18 mouse cellular contexts compared by ENCODE assay signal in genomic region chr12:49944911-49945627, GRCm38 (mm10).
DNase-seq lines count a peak whose midpoint lies in the region; ATAC-seq lines count a peak whose summit lies in the region.
"Had no signal": no experiment of that assay in that cellular context is flagged by ENCODE, and none has a peak within 500 bp of the region (broad histone marks: within the 10 kb centered on the region; RNA-seq: fewer than 3 reads in every experiment).

No protein-coding gene starts in this region.

- no peaks in the 10 kb centered on the region for H3K27me3 ChIP-seq in midbrain, embryonic 14.5 days (ENCODE audit: control insufficient read depth, insufficient read depth, low read length)
- no peaks in the 10 kb centered on the region for H3K27me3 ChIP-seq in midbrain, embryonic 10.5 days (ENCODE audit: low read depth, poor library complexity, severe bottlenecking)
- H3K27me3 ChIP-seq in forebrain, embryonic 13.5 days, result no peaks in the 10 kb centered on the region
- H3K27me3 ChIP-seq in hindbrain, embryonic 14.5 days (ENCODE audit: control insufficient read depth, insufficient read depth, low read length), result no peaks in the 10 kb centered on the region
- H3K27me3 ChIP-seq: embryonic facial prominence, embryonic 12.5 days; limb, embryonic 12.5 days; liver, embryonic 13.5 days; lung, embryonic 15.5 days had no signal

- no peaks in the 10 kb centered on the region for H3K9me3 ChIP-seq in midbrain, embryonic 14.5 days (ENCODE audit: control insufficient read depth, low read length)
- H3K9me3 ChIP-seq in midbrain, embryonic 10.5 days (replicated peaks), result no peaks in the 10 kb centered on the region
- no peaks in the 10 kb centered on the region for H3K9me3 ChIP-seq in forebrain, embryonic 13.5 days (replicated peaks)
- no peaks in the 10 kb centered on the region for H3K9me3 ChIP-seq in hindbrain, embryonic 14.5 days (ENCODE audit: control insufficient read depth, low read length)
- H3K9me3 ChIP-seq: embryonic facial prominence, embryonic 12.5 days; limb, embryonic 12.5 days; liver, embryonic 13.5 days; lung, embryonic 15.5 days had no signal

- 53% methylated on average over 9 of the region's 9 CpGs for WGBS in midbrain, embryonic 14.5 days
- 84% methylated on average over 9 of the region's 9 CpGs for WGBS in midbrain, embryonic 10.5 days
- WGBS in forebrain, embryonic 13.5 days, result 39% methylated on average over 9 of the region's 9 CpGs
- 44% methylated on average over 9 of the region's 9 CpGs for WGBS in hindbrain, embryonic 14.5 days

- H3K4me3 ChIP-seq in midbrain, embryonic 14.5 days (replicated peaks; ENCODE audit: low read depth, low read length), result no peak overlapping the region
- no peak overlapping the region for H3K4me3 ChIP-seq in midbrain, embryonic 10.5 days
- no peak overlapping the region for H3K4me3 ChIP-seq in forebrain, embryonic 13.5 days
- no peak overlapping the region for H3K4me3 ChIP-seq in hindbrain, embryonic 14.5 days (replicated peaks; ENCODE audit: low read length)
- H3K4me3 ChIP-seq: embryonic facial prominence, embryonic 12.5 days; gastrocnemius, adult 2 months; limb, embryonic 12.5 days; liver, embryonic 13.5 days; lung, embryonic 15.5 days had no signal

- peaks cover 10% of the 10 kb centered on the region for H3K4me1 ChIP-seq in midbrain, embryonic 14.5 days (ENCODE audit: control insufficient read depth, insufficient read depth, low read length)
- H3K4me1 ChIP-seq in midbrain, embryonic 10.5 days, result peaks cover 19% of the 10 kb centered on the region
- H3K4me1 ChIP-seq in forebrain, embryonic 13.5 days, result peaks cover 19% of the 10 kb centered on the region
- H3K4me1 ChIP-seq in hindbrain, embryonic 14.5 days (replicated peaks; ENCODE audit: control insufficient read depth, insufficient read depth, low read length), result 0 out of 2 replicates have a peak, but pooled peaks cover 12% of the 10 kb centered on the region
- H3K4me1 ChIP-seq: embryonic facial prominence, embryonic 12.5 days; limb, embryonic 12.5 days; liver, embryonic 13.5 days; lung, embryonic 15.5 days had no signal

- DNase-seq in midbrain, embryonic 14.5 days, result peak; percentile 40
- DNase-seq in midbrain, embryonic 10.5 days (ENCODE audit: low spot score), result no peak
- peak; percentile 34 for DNase-seq in hindbrain, embryonic 14.5 days (ENCODE audit: low spot score)
- no peak for DNase-seq in adrenal gland, postnatal 14 days
- DNase-seq in right cerebral cortex, postnatal 4 days, result no peak
- DNase-seq in heart, postnatal 25 days (ENCODE audit: low spot score), result no peak
- DNase-seq: cerebellum, adult 11-12 months; cerebellum, postnatal 36 days; gastrocnemius, adult 2 months; kidney, adult 18-20 months; kidney, postnatal 10 days; liver, embryonic 13.5 days; spleen, adult 18-20 months had no signal

- intact Hi-C loops in heart, postnatal 25 days (cut with DNase I), result no loop called here

- H3K9ac ChIP-seq in midbrain, embryonic 14.5 days (replicated peaks; ENCODE audit: low read length), result no peak overlapping the region
- no peak overlapping the region for H3K9ac ChIP-seq in forebrain, embryonic 13.5 days
- no peak overlapping the region for H3K9ac ChIP-seq in hindbrain, embryonic 14.5 days
- H3K9ac ChIP-seq: embryonic facial prominence, embryonic 12.5 days; limb, embryonic 12.5 days; liver, embryonic 13.5 days; lung, embryonic 15.5 days had no signal

- no peak overlapping the region for H3K4me2 ChIP-seq in midbrain, embryonic 14.5 days (ENCODE audit: low read length)
- no peak overlapping the region for H3K4me2 ChIP-seq in forebrain, embryonic 13.5 days
- H3K4me2 ChIP-seq in hindbrain, embryonic 14.5 days (replicated peaks), result peak overlapping the region; percentile 19; the same call in 1 of the 2 replicates
- H3K4me2 ChIP-seq: embryonic facial prominence, embryonic 12.5 days; limb, embryonic 12.5 days; liver, embryonic 13.5 days; lung, embryonic 15.5 days had no signal

- H3K36me3 ChIP-seq in midbrain, embryonic 14.5 days (ENCODE audit: control insufficient read depth, insufficient read depth, low read length), result no peaks in the 10 kb centered on the region
- no peaks in the 10 kb centered on the region for H3K36me3 ChIP-seq in midbrain, embryonic 10.5 days
- H3K36me3 ChIP-seq in forebrain, embryonic 13.5 days (ENCODE audit: poor library complexity, severe bottlenecking), result no peaks in the 10 kb centered on the region
- H3K36me3 ChIP-seq in hindbrain, embryonic 14.5 days (replicated peaks; ENCODE audit: control insufficient read depth, insufficient read depth), result no peaks in the 10 kb centered on the region
- H3K36me3 ChIP-seq: embryonic facial prominence, embryonic 12.5 days; limb, embryonic 12.5 days; liver, embryonic 13.5 days; lung, embryonic 15.5 days had no signal

- no peak for ATAC-seq in midbrain, embryonic 14.5 days (ENCODE audit: low FRiP score, low TSS enrichment)
- peak; percentile 89 for ATAC-seq in forebrain, embryonic 13.5 days
- ATAC-seq in hindbrain, embryonic 14.5 days (ENCODE audit: low FRiP score), result no peak

- H3K27ac ChIP-seq in midbrain, embryonic 14.5 days (replicated peaks; ENCODE audit: low read depth, low read length), result 0 out of 2 replicates have a peak overlapping the region, but pooled peaks have one; percentile 26
- no peak overlapping the region for H3K27ac ChIP-seq in midbrain, embryonic 10.5 days (replicated peaks)
- H3K27ac ChIP-seq in forebrain, embryonic 13.5 days, result peak overlapping the region; percentile 58
- peak overlapping the region; percentile 57; the same call in 1 of the 2 replicates for H3K27ac ChIP-seq in hindbrain, embryonic 14.5 days
- H3K27ac ChIP-seq: embryonic facial prominence, embryonic 12.5 days; gastrocnemius, adult 2 months; limb, embryonic 12.5 days; liver, embryonic 13.5 days; lung, embryonic 15.5 days; macrophage had no signal

Comparison
In these comparisons a context has a peak if more than half of its experiments do, and no peak if none do; other contexts are left out.
1. DNase-seq: peak in midbrain, embryonic 14.5 days (single experiment) and hindbrain, embryonic 14.5 days (single experiment); none in midbrain, embryonic 10.5 days (single experiment), adrenal gland, postnatal 14 days (single experiment), right cerebral cortex, postnatal 4 days (single experiment) and heart, postnatal 25 days (single experiment).